Mouse (Mus musculus) colon, adult 2 months (tissue): ENCODE results near the gene Comt. TPM values are rescaled to one million over a fixed set of nuclear protein-coding genes. Genes with fewer than 3 reads are reported as not detected.

ENCODE experiments used
- polyA plus RNA-seq: library from polyadenylated mRNA; depleted of rRNA; stranded (reverse); fragments of >200 nt; gene quantifications from 2 replicates; pipeline ENCODE4 v1.2.3, GENCODE M21; 2012; rRNA removed

Comt gene
- 153 and 165 TPM in 2 replicates for polyA plus RNA-seq

DNA sequence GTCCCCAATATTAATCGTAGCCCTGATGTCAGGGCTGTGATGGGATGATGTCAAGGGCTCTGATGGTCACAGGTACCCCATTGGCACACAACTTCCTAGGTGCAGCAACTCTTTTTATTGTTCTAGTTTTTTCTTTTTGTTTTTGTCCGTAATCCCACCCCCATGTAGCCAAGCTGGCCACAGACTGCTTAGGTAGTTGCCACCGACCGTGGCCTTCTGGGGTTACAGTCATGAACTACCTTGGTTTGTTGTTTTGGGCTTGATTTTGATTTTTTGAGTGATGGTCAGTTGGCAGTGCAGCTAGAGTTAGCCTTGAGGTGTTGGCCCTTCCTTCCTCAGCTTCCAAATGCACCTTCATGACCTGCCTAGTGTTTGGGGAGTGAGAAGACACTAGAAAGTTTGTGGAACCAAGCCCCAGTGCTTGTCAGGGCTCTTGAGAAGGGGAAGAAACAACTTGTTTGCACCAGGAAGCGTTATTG, at the start of gene Comt:
TSS of gene Comt (minus strand) at position 51 of the 479 bp plus-strand sequence.

GRCm38 (mm10) chr16:18426215-18426791, 349 bp downstream of the Comt start, which contains the start of gene Txnrd2:
Gene Txnrd2 (plus strand): TSS chr16:18426384.

Other genes starting within 250 kb of the Comt start
- gene Ccdc188, start 209.0 kb downstream of the Comt start, polyA plus RNA-seq, result not detected in 2 replicates
- 59.4 and 66.0 TPM in 2 replicates for gene Zdhhc8, start 191.7 kb downstream of the Comt start, polyA plus RNA-seq
- gene Trmt2a, start 178.2 kb downstream of the Comt start, polyA plus RNA-seq, result 33.9 and 38.8 TPM in 2 replicates
- gene Ranbp1, start 178.1 kb downstream of the Comt start, polyA plus RNA-seq, result 52.9 and 66.6 TPM in 2 replicates
- gene Gm49776, start 168.5 kb downstream of the Comt start, polyA plus RNA-seq, result not detected in 2 replicates
- 18.1 and 18.2 TPM in 2 replicates for gene Dgcr8, start 137.6 kb downstream of the Comt start, polyA plus RNA-seq
- 45.5 and 51.7 TPM in 2 replicates for gene Tango2, start 78.7 kb downstream of the Comt start, polyA plus RNA-seq
- 20.2 and 20.5 TPM in 2 replicates for gene Arvcf, start 78.7 kb downstream of the Comt start, polyA plus RNA-seq
- gene Txnrd2, start 468 bp downstream of the Comt start, polyA plus RNA-seq, result 11.0 TPM in 2 replicates
- 8.4 and 8.9 TPM in 2 replicates for gene Gnb1l, start 71.9 kb upstream of the Comt start, polyA plus RNA-seq
- 6.4 and 6.5 TPM in 2 replicates for gene Rtl10, start 72.0 kb upstream of the Comt start, polyA plus RNA-seq
- gene Tbx1, start 163.8 kb upstream of the Comt start, polyA plus RNA-seq, result 3.3 and 4.7 TPM in 2 replicates
- 13.9 and 20.2 TPM in 2 replicates for gene Gp1bb, start 195.6 kb upstream of the Comt start, polyA plus RNA-seq
- 46.3 and 58.6 TPM in 2 replicates for gene Gm49601, start 199.6 kb upstream of the Comt start, polyA plus RNA-seq
- gene Sept5, start 203.1 kb upstream of the Comt start, polyA plus RNA-seq, result 76.0 and 94.1 TPM in 2 replicates